Mouse (Mus musculus) central nervous system, embryonic 14 days (tissue): ENCODE data around the gene Olfr348. TPM values are rescaled to one million over a fixed set of nuclear protein-coding genes. Genes with fewer than 3 reads are reported as not detected.

Experiments used
- polyA plus RNA-seq: library from polyadenylated mRNA; depleted of rRNA; stranded (reverse); fragments of >200 nt; gene quantifications from 2 replicates; pipeline ENCODE4 v1.2.3, GENCODE M21; 2012; rRNA removed

Gene Olfr348
- not detected in 2 replicates for polyA plus RNA-seq

DNA sequence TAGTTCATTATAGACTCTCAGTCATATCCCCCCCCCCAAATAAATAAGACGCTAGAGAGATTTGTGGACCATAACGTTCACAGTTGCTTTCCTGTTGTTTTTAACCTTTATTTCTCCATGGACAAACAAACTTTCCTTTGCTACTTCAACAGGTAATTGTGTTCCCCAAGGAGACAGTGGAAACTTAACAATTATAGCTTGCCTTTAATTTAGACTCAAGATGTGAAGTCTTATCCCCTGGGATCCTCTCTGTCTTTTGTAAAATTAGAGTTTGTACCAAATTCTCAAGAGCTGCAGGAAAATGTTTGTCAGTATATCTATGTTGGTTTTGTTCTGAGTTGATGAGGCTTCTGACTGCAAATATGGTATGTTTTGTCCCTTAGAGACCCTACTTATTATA lies at the start of gene Olfr348:
Olfr348 (plus strand) TSS at position 301 of the 400 bp plus-strand sequence.

DNA sequence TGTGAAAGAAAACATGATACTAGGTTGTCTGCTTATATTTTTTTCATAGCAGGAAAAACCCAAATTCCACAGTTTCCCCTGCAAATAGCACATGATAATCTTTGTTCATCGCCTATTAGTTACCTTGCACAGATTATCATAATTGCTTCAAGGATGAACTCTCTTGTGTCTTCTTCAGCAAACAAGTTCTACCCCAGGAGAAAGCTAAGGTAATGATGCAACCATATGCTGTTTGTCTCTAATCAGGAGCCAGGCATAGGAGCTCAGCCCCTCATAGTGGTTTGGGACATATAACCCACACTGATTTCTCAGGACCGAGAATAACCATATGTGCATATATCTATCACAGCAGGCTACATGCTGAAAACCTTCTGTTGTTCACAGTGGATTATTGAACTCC lies 6.2 kb downstream of the Olfr348 start, which contains the start of gene Olfr50:
Olfr50 (plus strand) TSS at position 301 of the 400 bp plus-strand sequence.

GRCm38 (mm10) chr2:36816932-36817331 lies 32.9 kb downstream of the Olfr348 start, which contains the start of gene Olfr3:
Gene Olfr3, minus strand, starts transcription at chr2:36817032.

Other genes with a start within 250 kb of the Olfr348 start
- 0.01 TPM in 1 of 2 replicates, not detected in the other for gene Olfr344, start 217.6 kb upstream of the Olfr348 start, polyA plus RNA-seq
- not detected in 2 replicates for gene Olfr345, start 144.2 kb upstream of the Olfr348 start, polyA plus RNA-seq
- not detected in 2 replicates for gene Olfr346, start 98.5 kb upstream of the Olfr348 start, polyA plus RNA-seq
- gene Olfr347, start 52.4 kb upstream of the Olfr348 start, polyA plus RNA-seq, result not detected in 2 replicates
- not detected in 2 replicates for gene Olfr50, start 6.3 kb downstream of the Olfr348 start, polyA plus RNA-seq
- not detected in 2 replicates for gene Olfr3, start 32.8 kb downstream of the Olfr348 start, polyA plus RNA-seq
- gene Olfr350, start 62.0 kb downstream of the Olfr348 start, polyA plus RNA-seq, result not detected in 2 replicates
- gene Olfr351, start 78.4 kb downstream of the Olfr348 start, polyA plus RNA-seq, result not detected in 2 replicates
- gene Olfr352, start 84.2 kb downstream of the Olfr348 start, polyA plus RNA-seq, result not detected in 2 replicates
- gene Olfr353, start 108.7 kb downstream of the Olfr348 start, polyA plus RNA-seq, result not detected in 2 replicates
- not detected in 2 replicates for gene Olfr354, start 121.4 kb downstream of the Olfr348 start, polyA plus RNA-seq
- not detected in 2 replicates for gene Olfr355, start 144.6 kb downstream of the Olfr348 start, polyA plus RNA-seq
- gene Olfr356, start 152.8 kb downstream of the Olfr348 start, polyA plus RNA-seq, result not detected in 2 replicates
- not detected in 2 replicates for gene Olfr357, start 209.6 kb downstream of the Olfr348 start, polyA plus RNA-seq
- gene Olfr358, start 225.1 kb downstream of the Olfr348 start, polyA plus RNA-seq, result not detected in 2 replicates